Mouse (Mus musculus) heart, embryonic 12.5 days (tissue): ENCODE data around the gene Zfp784. TPM values are rescaled to one million over a fixed set of nuclear protein-coding genes. Genes with fewer than 3 reads are reported as not detected.

Experiments
- ATAC-seq: fragments of 200-750 bp; cut with Nextera tagmentation; 2 replicates; pipeline ENCODE4 v1.8.0; 2017; ENCODE audit warnings: moderate TSS enrichment, moderate library complexity; ENCODE audit not compliant: insufficient number of reproducible peaks, low FRiP score
- H3K27ac ChIP-seq: fragments of 300-500 bp; sonication (generic); 2 replicates; pipeline ENCODE4 v1.5.1; 2016; ENCODE audit warnings: mild to moderate bottlenecking, moderate library complexity; ENCODE audit not compliant: poor library complexity, severe bottlenecking
- H3K27me3 ChIP-seq: fragments of 300-500 bp; sonication (generic); replicated peaks from 2 replicates; pipeline ENCODE4 v1.6.1; 2016; ENCODE audit warnings: mild to moderate bottlenecking, moderate library complexity
- H3K36me3 ChIP-seq: fragments of 300-500 bp; sonication (generic); 2 replicates; pipeline ENCODE4 v1.6.1; 2016; ENCODE audit warnings: mild to moderate bottlenecking, moderate library complexity
- H3K4me1 ChIP-seq: fragments of 300-500 bp; sonication (generic); replicated peaks from 2 replicates; pipeline ENCODE4 v1.6.1; 2016; ENCODE audit warnings: mild to moderate bottlenecking
- H3K4me2 ChIP-seq: fragments of 300-500 bp; sonication (generic); 2 replicates; pipeline ENCODE4 v1.6.1; 2016; ENCODE audit warnings: mild to moderate bottlenecking, moderate library complexity
- H3K4me3 ChIP-seq: fragments of 300-500 bp; sonication (generic); 2 replicates; pipeline ENCODE4 v1.5.1; 2016; ENCODE audit warnings: mild to moderate bottlenecking
- H3K9ac ChIP-seq: fragments of 300-500 bp; sonication (generic); 2 replicates; pipeline ENCODE4 v1.6.1; 2016; ENCODE audit warnings: mild to moderate bottlenecking, moderate library complexity
- H3K9me3 ChIP-seq: fragments of 300-500 bp; sonication (generic); replicated peaks from 2 replicates; pipeline ENCODE4 v1.6.1; 2016; ENCODE audit warnings: mild to moderate bottlenecking, moderate library complexity
- WGBS: fragments of 180-500 bp; shearing (Covaris S2); methylation state at CpG from one replicate; pipeline ENCODE4 v1.1.7; 2016; 5-methylcytosine and 5-hydroxymethylcytosine counted together
- polyA plus RNA-seq: library from polyadenylated mRNA; unstranded; fragments of >200 nt; fragmentation: Nextera tagmentation; extraction: Ambion mirVana; gene quantifications from 2 replicates; pipeline ENCODE4 v1.2.1, GENCODE M21; 2016

The Zfp784 gene
- polyA plus RNA-seq, 1 experiment from 2014 or later, result 3.6 TPM

GRCm38 (mm10) chr7:5037467-5037866 lies 779 bp downstream of the Zfp784 start:
- 76% methylated on average over 8 of the region's 8 CpGs for WGBS
- H3K27me3 ChIP-seq, result no peaks in the 10 kb centered on the region
- peaks cover 12% of the 10 kb centered on the region for H3K9me3 ChIP-seq
- H3K4me3 ChIP-seq, result peak overlapping the region; percentile 66
- peak overlapping the region; percentile 65 for H3K4me2 ChIP-seq
- H3K36me3 ChIP-seq, result peaks cover 47% of the 10 kb centered on the region
- H3K27ac ChIP-seq, result peak overlapping the region; percentile 92; the same call in 1 of the 2 replicates
- H3K4me1 ChIP-seq, result peaks cover 10% of the 10 kb centered on the region
- H3K9ac ChIP-seq, result 0 out of 2 replicates have a peak overlapping the region, but pooled peaks have one; percentile 77
- no peak for ATAC-seq

- peaks cover 51% of the 10 kb centered on the region for H3K36me3 ChIP-seq
- no peak overlapping the region for H3K4me3 ChIP-seq
- no peaks in the 10 kb centered on the region for H3K27me3 ChIP-seq
- 86% methylated on average over 7 of the region's 7 CpGs for WGBS
- no peak overlapping the region for H3K9ac ChIP-seq
- peaks cover 10% of the 10 kb centered on the region for H3K4me1 ChIP-seq
- no peak overlapping the region for H3K27ac ChIP-seq
- H3K4me2 ChIP-seq, result no peak overlapping the region
- ATAC-seq, result no peak
- H3K9me3 ChIP-seq, result peaks cover 16% of the 10 kb centered on the region
Observed at GRCm38 (mm10) chr7:5037026-5037425, 1.2 kb downstream of the Zfp784 start.

GRCm38 (mm10) chr7:5036136-5036535 lies 2.1 kb downstream of the Zfp784 start:
- WGBS, result 89% methylated on average over 9 of the region's 9 CpGs
- no peak for ATAC-seq
- Histone ChIP-seq H3K4me3 (no peak overlapping the region), H3K4me1 (peaks cover 10% of the 10 kb centered on the region), H3K36me3 (peaks cover 54% of the 10 kb centered on the region), H3K27ac (no peak overlapping the region), H3K9ac (no peak overlapping the region), H3K9me3 (peaks cover 25% of the 10 kb centered on the region), H3K4me2 (no peak overlapping the region), H3K27me3 (no peaks in the 10 kb centered on the region)

- Histone ChIP-seq H3K9ac (no peak overlapping the region), H3K9me3 (peaks cover 30% of the 10 kb centered on the region), H3K27ac (no peak overlapping the region), H3K36me3 (peaks cover 59% of the 10 kb centered on the region), H3K4me1 (peaks cover 10% of the 10 kb centered on the region), H3K4me2 (no peak overlapping the region), H3K4me3 (no peak overlapping the region), H3K27me3 (no peaks in the 10 kb centered on the region)
- 94% methylated on average over 17 of the region's 17 CpGs for WGBS
- no peak for ATAC-seq
Observed at GRCm38 (mm10) chr7:5035628-5036027, 2.6 kb downstream of the Zfp784 start.

GRCm38 (mm10) chr7:5033818-5034217 lies 4.4 kb downstream of the Zfp784 start, which contains the start of gene 4632433K11Rik:
Gene 4632433K11Rik, plus strand, starts transcription at chr7:5034118.
- peaks cover 77% of the 10 kb centered on the region for H3K36me3 ChIP-seq
- 84% methylated on average over 3 of the region's 3 CpGs for WGBS

GRCm38 (mm10) chr7:5031496-5031895 lies 6.8 kb downstream of the Zfp784 start:
- Histone ChIP-seq H3K27ac (no peak overlapping the region), H3K4me1 (no peaks in the 10 kb centered on the region), H3K27me3 (no peaks in the 10 kb centered on the region), H3K9ac (no peak overlapping the region), H3K9me3 (peaks cover 56% of the 10 kb centered on the region), H3K4me2 (no peak overlapping the region), H3K4me3 (no peak overlapping the region), H3K36me3 (peaks cover 98% of the 10 kb centered on the region)
- no peak for ATAC-seq
- WGBS, result 77% methylated on average over 46 of the region's 46 CpGs

More at GRCm38 (mm10) chr7:5033818-5034217, 4.4 kb downstream of the Zfp784 start, which contains the start of gene 4632433K11Rik:
- no peak for ATAC-seq
- Histone ChIP-seq H3K9ac (no peak within 1 kb of the TSS), H3K27ac (no peak within 1 kb of the TSS), H3K4me3 (no peak within 1 kb of the TSS), H3K27me3 (no peaks in the 10 kb centered on the region), H3K4me1 (peaks cover 7% of the 10 kb centered on the region), H3K4me2 (no peak within 1 kb of the TSS), H3K9me3 (peaks cover 48% of the 10 kb centered on the region)

- peaks cover 98% of the 10 kb centered on the region for H3K36me3 ChIP-seq
- H3K4me3 ChIP-seq, result no peak overlapping the region
- H3K9me3 ChIP-seq, result peaks cover 54% of the 10 kb centered on the region
- whole genome bisulfite sequencing, result 81% methylated on average over 63 of the region's 63 CpGs
- H3K27me3 ChIP-seq, result no peaks in the 10 kb centered on the region
- H3K4me1 ChIP-seq, result no peaks in the 10 kb centered on the region
- no peak overlapping the region for H3K9ac ChIP-seq
- no peak overlapping the region for H3K4me2 ChIP-seq
- ATAC-seq, result no peak
- no peak overlapping the region for H3K27ac ChIP-seq
Observed at GRCm38 (mm10) chr7:5030554-5031275, 7.5 kb downstream of the Zfp784 start.

GRCm38 (mm10) chr7:5029946-5030345 lies 8.3 kb downstream of the Zfp784 start:
- Histone ChIP-seq H3K4me2 (no peak overlapping the region), H3K9ac (no peak overlapping the region), H3K9me3 (peaks cover 50% of the 10 kb centered on the region), H3K27me3 (no peaks in the 10 kb centered on the region), H3K36me3 (peaks cover 97% of the 10 kb centered on the region), H3K4me1 (no peaks in the 10 kb centered on the region), H3K4me3 (no peak overlapping the region), H3K27ac (no peak overlapping the region)
- ATAC-seq, result no peak
- 86% methylated on average over 21 of the region's 21 CpGs for WGBS

- no peak overlapping the region for H3K9ac ChIP-seq
- ATAC-seq, result no peak
- no peaks in the 10 kb centered on the region for H3K4me1 ChIP-seq
- H3K27ac ChIP-seq, result no peak overlapping the region
- peaks cover 97% of the 10 kb centered on the region for H3K36me3 ChIP-seq
- no peaks in the 10 kb centered on the region for H3K27me3 ChIP-seq
- no peak overlapping the region for H3K4me3 ChIP-seq
- WGBS, result 89% methylated on average over 22 of the region's 22 CpGs
- H3K9me3 ChIP-seq, result peaks cover 50% of the 10 kb centered on the region
- H3K4me2 ChIP-seq, result no peak overlapping the region
Observed at GRCm38 (mm10) chr7:5029543-5029942, 8.7 kb downstream of the Zfp784 start.

GRCm38 (mm10) chr7:5021197-5021596 lies 17.0 kb downstream of the Zfp784 start:
- H3K36me3 ChIP-seq, result peaks cover 55% of the 10 kb centered on the region
- no peaks in the 10 kb centered on the region for H3K9me3 ChIP-seq
- no peaks in the 10 kb centered on the region for H3K27me3 ChIP-seq
- H3K4me2 ChIP-seq, result peak overlapping the region; percentile 90
- peaks cover 9% of the 10 kb centered on the region for H3K4me1 ChIP-seq
- ATAC-seq, result no peak
- peak overlapping the region; percentile 95 for H3K4me3 ChIP-seq
- WGBS, result 49% methylated on average over 5 of the region's 5 CpGs
- peak overlapping the region; percentile 97 for H3K27ac ChIP-seq
- peak overlapping the region; percentile 97 for H3K9ac ChIP-seq

GRCm38 (mm10) chr7:5020685-5021084 lies 17.6 kb downstream of the Zfp784 start:
- Histone ChIP-seq H3K4me1 (peaks cover 13% of the 10 kb centered on the region), H3K4me2 (peak overlapping the region; percentile 90), H3K27me3 (no peaks in the 10 kb centered on the region), H3K36me3 (peaks cover 49% of the 10 kb centered on the region), H3K9ac (peak overlapping the region; percentile 97), H3K27ac (peak overlapping the region; percentile 97), H3K9me3 (no peaks in the 10 kb centered on the region), H3K4me3 (peak overlapping the region; percentile 95)
- under 1% methylated on average over 15 of the region's 15 CpGs for WGBS
- peak; percentile 6; the same call in 1 of the 2 replicates for ATAC-seq
